Mouse (Mus musculus) lung, postnatal 0 days (tissue): ENCODE measurements at regions not wholly inside any gene's neighbourhood (a gene's known extent, or its start where the extent isn't known, plus 50 kb on each side); places are given as distances from the start of the nearest gene placed in this dataset.
A peak's percentile ranks its signal among the peaks of the same experiment; 100 is the strongest.

Experiments used
- ATAC-seq: fragments of 200-750 bp; cut with Nextera tagmentation; 2 replicates; pipeline ENCODE4 v1.8.0; 2017; ENCODE audit warnings: moderate library complexity
- DNase-seq: peaks from one replicate; pipeline ENCODE4 v3.0.0-alpha.2; 2016; ENCODE audit warnings: low spot score
- H3K27ac ChIP-seq: fragments of 300-500 bp; sonication (generic); 2 replicates; pipeline ENCODE4 v1.5.1; 2014; ENCODE audit warnings: antibody characterized with exemption, mild to moderate bottlenecking, low read length, mixed read lengths
- H3K27me3 ChIP-seq: fragments of 300-500 bp; sonication (generic); replicated peaks from 2 replicates; pipeline ENCODE4 v1.6.1; 2014; ENCODE audit warnings: low read length, mixed read lengths; ENCODE audit not compliant: insufficient read depth
- H3K36me3 ChIP-seq: fragments of 300-500 bp; sonication (generic); 2 replicates; pipeline ENCODE4 v1.6.1; 2014; ENCODE audit warnings: low read length, mixed read lengths; ENCODE audit not compliant: insufficient read depth
- H3K4me1 ChIP-seq: fragments of 300-500 bp; sonication (generic); 2 replicates; pipeline ENCODE4 v1.6.1; 2014; ENCODE audit warnings: antibody characterized with exemption, low read depth, low read length, mixed read lengths; ENCODE audit not compliant: insufficient read depth
- H3K4me2 ChIP-seq: fragments of 300-500 bp; sonication (generic); replicated peaks from 2 replicates; pipeline ENCODE4 v1.6.1; 2014; ENCODE audit warnings: low read depth, mild to moderate bottlenecking, low read length, moderate library complexity, mixed read lengths
- H3K4me3 ChIP-seq: fragments of 300-500 bp; sonication (generic); 2 replicates; pipeline ENCODE4 v1.5.1; 2014; ENCODE audit warnings: low read depth, low read length
- H3K9ac ChIP-seq: fragments of 300-500 bp; sonication (generic); replicated peaks from 2 replicates; pipeline ENCODE4 v1.6.1; 2014; ENCODE audit warnings: low read depth, mild to moderate bottlenecking
- H3K9me3 ChIP-seq: fragments of 300-500 bp; sonication (generic); 2 replicates; pipeline ENCODE4 v1.6.1; 2016; ENCODE audit warnings: low read length, mixed read lengths
- CTCF ChIP-seq: IDR thresholded peaks from 2 replicates; pipeline ENCODE4 v1.5.1; 2016; ENCODE audit warnings: antibody characterized with exemption, mild to moderate bottlenecking
- EP300 ChIP-seq: IDR thresholded peaks from 2 replicates; pipeline ENCODE4 v1.6.1; 2016; ENCODE audit warnings: antibody characterized with exemption, mild to moderate bottlenecking, control low read depth
- WGBS: fragments of 180-500 bp; shearing (Covaris S2); extraction: QIAGEN DNeasy Blood & Tissue Kit; methylation state at CpG from one replicate; pipeline ENCODE4 v1.1.7; 2014; 5-methylcytosine and 5-hydroxymethylcytosine counted together

DNA sequence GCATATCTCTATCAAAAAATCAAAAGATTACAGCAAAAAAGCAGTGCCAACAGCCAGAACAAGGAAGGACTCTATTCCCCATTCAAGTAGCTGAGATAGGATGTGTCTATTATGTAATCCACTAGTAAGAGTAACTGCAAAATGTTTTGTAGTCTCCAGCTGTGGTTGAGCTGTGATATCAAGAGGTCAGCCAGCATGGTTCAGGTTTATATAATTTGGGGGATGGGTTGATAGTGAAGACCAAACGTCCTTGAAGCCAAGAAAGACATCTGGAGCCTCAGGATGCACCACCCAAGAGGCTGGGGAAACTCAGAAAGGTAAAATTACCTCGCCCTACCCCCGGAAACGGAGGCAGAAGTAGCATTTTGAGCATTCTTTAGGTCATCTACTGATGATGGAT, 158.3 kb upstream of the Plxnc1 start:
- Histone ChIP-seq H3K9ac (no peak overlapping the region), H3K4me1 (no peaks in the 10 kb centered on the region), H3K27me3 (no peaks in the 10 kb centered on the region), H3K4me2 (no peak overlapping the region), H3K36me3 (no peaks in the 10 kb centered on the region), H3K27ac (no peak overlapping the region), H3K9me3 (no peaks in the 10 kb centered on the region), H3K4me3 (no peak overlapping the region)
- ATAC-seq (peak; percentile 27; the same call in 1 of the 2 replicates), DNase-seq (peak; percentile 43)
- WGBS, result 65% methylated on average over 4 of the region's 4 CpGs
- TF ChIP-seq EP300 (no peak), CTCF (no peak)

DNA sequence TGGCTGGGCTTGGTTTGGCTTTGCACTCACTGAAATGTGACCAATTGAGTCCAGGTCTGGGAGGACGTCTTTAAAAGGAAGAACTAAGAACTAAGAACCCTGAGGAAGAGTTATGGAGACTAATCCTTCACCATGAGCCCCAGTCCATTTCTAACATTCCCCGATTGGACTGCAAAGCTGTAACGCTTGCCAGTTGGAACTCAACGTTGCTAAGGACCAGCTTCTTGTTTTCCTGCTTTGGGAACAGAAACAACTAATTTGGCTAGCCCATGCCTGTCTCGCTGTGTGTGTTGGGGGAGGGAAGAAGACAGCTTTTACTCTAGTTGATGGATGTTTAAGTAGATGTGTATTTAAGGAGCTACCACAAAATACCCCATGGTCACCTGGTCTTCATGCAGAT, 155.3 kb upstream of the Plxnc1 start:
- no peak for TF ChIP-seq EP300
- TF ChIP-seq CTCF, result no peak
- Histone ChIP-seq H3K27me3 (no peaks in the 10 kb centered on the region), H3K36me3 (no peaks in the 10 kb centered on the region), H3K9me3 (no peaks in the 10 kb centered on the region), H3K4me2 (no peak overlapping the region), H3K4me1 (no peaks in the 10 kb centered on the region), H3K27ac (peak overlapping the region; percentile 64; the same call in 1 of the 2 replicates), H3K9ac (no peak overlapping the region), H3K4me3 (no peak overlapping the region)
- 62% methylated on average over 5 of the region's 5 CpGs for WGBS
- DNase-seq (peak; percentile 65), ATAC-seq (peak; percentile 50)

DNA sequence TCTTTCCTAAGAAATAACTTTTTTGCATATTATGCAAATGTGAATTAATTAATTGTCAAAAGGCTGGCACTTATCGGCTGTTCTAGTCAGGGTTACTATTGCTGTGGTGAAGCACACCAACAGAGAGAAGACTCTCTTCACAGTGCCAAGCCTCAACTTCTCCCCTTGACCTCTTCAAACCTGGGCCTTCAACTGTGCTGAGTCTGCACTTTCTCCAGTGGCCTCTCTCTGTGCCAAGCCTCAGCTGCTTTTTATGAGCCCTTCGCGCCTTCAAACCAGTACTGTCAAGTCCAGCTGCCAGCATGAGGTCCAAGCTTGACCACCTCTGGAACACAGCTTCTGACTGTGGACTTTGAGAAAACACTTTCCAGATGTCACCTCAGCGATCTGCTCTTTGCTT, 151.2 kb upstream of the Plxnc1 start:
- TF ChIP-seq EP300 (no peak), CTCF (no peak)
- no peak overlapping the region for H3K27ac ChIP-seq
- no peaks in the 10 kb centered on the region for H3K27me3 ChIP-seq
- WGBS, result 92% methylated on average over 4 of the region's 4 CpGs
- no peaks in the 10 kb centered on the region for H3K36me3 ChIP-seq
- ATAC-seq (no peak), DNase-seq (no peak)
- H3K9me3 ChIP-seq, result no peaks in the 10 kb centered on the region
- H3K9ac ChIP-seq, result no peak overlapping the region
- no peak overlapping the region for H3K4me3 ChIP-seq
- no peaks in the 10 kb centered on the region for H3K4me1 ChIP-seq
- no peak overlapping the region for H3K4me2 ChIP-seq

DNA sequence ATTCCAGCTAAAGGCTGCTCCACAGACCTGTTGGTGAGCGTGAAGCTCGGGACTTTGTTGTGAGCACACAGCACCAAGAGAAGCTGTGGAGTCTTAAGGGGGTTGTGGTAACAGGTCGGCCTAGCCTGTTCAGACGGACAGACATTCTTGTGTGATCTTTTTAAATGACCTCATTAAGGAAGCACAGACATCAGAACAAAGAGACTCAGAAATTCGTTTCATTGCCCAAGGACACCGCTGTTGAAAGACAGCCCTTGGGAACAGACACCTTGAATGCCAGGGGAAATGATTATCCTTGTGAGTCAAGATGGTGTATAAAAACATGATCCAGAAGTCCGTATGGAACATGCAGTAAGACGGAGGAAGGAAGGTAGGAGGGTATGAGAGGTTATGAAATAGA, 150.1 kb upstream of the Plxnc1 start:
- 72% methylated on average over 8 of the region's 8 CpGs for WGBS
- H3K9ac ChIP-seq, result no peak overlapping the region
- no peaks in the 10 kb centered on the region for H3K9me3 ChIP-seq
- no peak overlapping the region for H3K27ac ChIP-seq
- no peak overlapping the region for H3K4me2 ChIP-seq
- no peak for ATAC-seq
- H3K4me1 ChIP-seq, result no peaks in the 10 kb centered on the region
- no peaks in the 10 kb centered on the region for H3K36me3 ChIP-seq
- no peaks in the 10 kb centered on the region for H3K27me3 ChIP-seq
- TF ChIP-seq EP300, result no peak
- no peak for DNase-seq
- no peak overlapping the region for H3K4me3 ChIP-seq

DNA sequence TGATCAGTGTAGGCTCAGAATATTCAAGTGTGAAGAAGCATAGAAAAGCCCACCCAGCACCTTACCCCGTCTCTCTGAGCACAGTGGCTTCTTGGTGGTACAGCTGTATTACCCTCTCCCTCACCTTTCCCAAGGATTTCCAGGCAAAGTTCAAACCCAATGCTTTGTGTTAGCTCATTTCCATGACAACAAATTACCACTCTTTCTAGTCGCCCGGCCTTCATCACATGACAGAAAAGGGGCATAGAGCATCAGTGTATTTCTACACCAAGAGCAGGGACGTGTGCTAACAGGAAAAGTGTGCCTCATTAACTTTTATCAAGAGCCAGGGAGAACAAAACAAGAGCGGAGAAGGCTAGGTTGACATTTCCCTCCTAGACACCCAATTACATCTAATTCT, 148.6 kb upstream of the Plxnc1 start:
- H3K27ac ChIP-seq, result no peak overlapping the region
- H3K36me3 ChIP-seq, result no peaks in the 10 kb centered on the region
- H3K27me3 ChIP-seq, result no peaks in the 10 kb centered on the region
- no peak for DNase-seq
- H3K9ac ChIP-seq, result no peak overlapping the region
- 46% methylated on average over 5 of the region's 5 CpGs for WGBS
- H3K4me3 ChIP-seq, result no peak overlapping the region
- no peak overlapping the region for H3K4me2 ChIP-seq
- no peaks in the 10 kb centered on the region for H3K4me1 ChIP-seq
- H3K9me3 ChIP-seq, result no peaks in the 10 kb centered on the region
- TF ChIP-seq CTCF (no peak), EP300 (no peak)
- ATAC-seq, result no peak

DNA sequence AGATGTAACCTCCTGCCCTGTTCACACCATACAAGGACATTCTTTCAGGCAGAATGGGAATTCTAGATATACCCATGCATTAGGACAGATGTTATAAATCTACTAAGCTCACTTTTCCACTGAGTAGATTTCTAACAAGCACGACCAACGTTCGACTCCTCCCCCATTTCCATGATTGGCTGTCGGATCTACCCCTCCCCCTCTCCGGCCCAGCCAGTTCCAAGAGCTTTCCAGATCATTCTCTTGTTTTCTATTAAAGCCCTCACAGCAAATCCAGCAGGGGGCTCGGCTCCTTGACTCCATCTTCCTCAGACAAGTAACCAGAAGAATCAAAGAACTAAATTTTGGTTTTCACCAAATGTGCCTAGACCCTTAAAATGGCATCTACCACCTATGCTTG, 146.5 kb upstream of the Plxnc1 start:
- Histone ChIP-seq H3K4me2 (no peak overlapping the region), H3K9ac (no peak overlapping the region), H3K4me1 (peaks cover 4% of the 10 kb centered on the region; the same call in 1 of the 2 replicates), H3K27me3 (no peaks in the 10 kb centered on the region), H3K9me3 (no peaks in the 10 kb centered on the region), H3K36me3 (no peaks in the 10 kb centered on the region), H3K27ac (no peak overlapping the region), H3K4me3 (no peak overlapping the region)
- TF ChIP-seq EP300, result no peak
- no peak for TF ChIP-seq CTCF
- peak; percentile 58 for DNase-seq
- ATAC-seq, result no peak
- 51% methylated on average over 6 of the region's 6 CpGs for WGBS

DNA sequence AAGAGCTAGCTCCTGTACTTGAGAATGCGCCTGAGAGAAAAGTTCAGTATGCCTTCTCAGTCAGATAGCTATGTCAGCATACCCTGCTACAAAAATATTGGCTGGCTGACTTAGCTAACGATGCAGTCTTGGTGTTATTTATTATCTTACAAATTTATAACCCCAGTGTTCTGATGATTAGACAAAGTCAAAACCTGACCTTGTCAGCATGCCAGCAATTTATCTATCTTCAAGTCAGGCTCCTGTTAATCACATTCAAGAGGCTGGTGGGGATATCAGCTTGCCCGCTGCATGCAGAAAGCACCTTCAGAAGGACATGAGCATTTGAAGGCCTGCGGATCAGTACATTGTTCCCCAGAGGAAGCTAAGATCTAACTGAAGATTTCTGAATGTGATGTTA, 146.0 kb upstream of the Plxnc1 start:
- no peaks in the 10 kb centered on the region for H3K27me3 ChIP-seq
- H3K4me3 ChIP-seq, result no peak overlapping the region
- DNase-seq (no peak), ATAC-seq (no peak)
- H3K4me1 ChIP-seq, result peaks cover 4% of the 10 kb centered on the region; the same call in 1 of the 2 replicates
- H3K4me2 ChIP-seq, result no peak overlapping the region
- no peaks in the 10 kb centered on the region for H3K36me3 ChIP-seq
- no peaks in the 10 kb centered on the region for H3K9me3 ChIP-seq
- H3K27ac ChIP-seq, result no peak overlapping the region
- H3K9ac ChIP-seq, result no peak overlapping the region
- WGBS, result 84% methylated on average over 4 of the region's 4 CpGs
- TF ChIP-seq EP300 (no peak), CTCF (no peak)
